Mouse (Mus musculus) thymus, postnatal 4 days (tissue): ENCODE results near the gene Adam30.
"Not testable (repeated sequence)": the region's sequence is repeated elsewhere in the genome, so short reads cannot be mapped to it uniquely, and the experiment has no call there.

Experiments used
- DNase-seq: peaks from one replicate; pipeline ENCODE4 v3.0.0; 2021

The Adam30 gene

DNA sequence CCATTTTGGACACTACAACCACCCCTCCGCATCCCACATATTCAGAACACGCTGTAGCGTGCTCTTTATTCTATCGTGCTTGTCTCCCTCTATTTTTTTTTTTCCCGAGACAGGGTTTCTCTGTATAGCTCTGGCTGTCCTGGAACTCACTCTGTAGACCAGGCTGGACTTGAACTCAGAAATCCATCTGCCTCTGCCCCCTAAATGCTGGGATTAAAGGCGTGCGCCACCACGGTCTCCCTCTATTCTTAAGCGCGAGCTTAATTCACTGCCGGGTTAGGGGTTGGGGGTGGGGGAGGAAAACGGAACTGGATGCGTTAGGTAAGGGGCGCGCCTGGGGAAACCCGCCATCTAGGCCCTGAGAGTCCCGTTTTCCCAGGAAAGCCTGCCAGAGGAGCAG is at the start of gene Adam30:
TSS of gene Adam30 (plus strand) at position 301 of the 400 bp plus-strand sequence.
- DNase-seq, result no peak

DNA sequence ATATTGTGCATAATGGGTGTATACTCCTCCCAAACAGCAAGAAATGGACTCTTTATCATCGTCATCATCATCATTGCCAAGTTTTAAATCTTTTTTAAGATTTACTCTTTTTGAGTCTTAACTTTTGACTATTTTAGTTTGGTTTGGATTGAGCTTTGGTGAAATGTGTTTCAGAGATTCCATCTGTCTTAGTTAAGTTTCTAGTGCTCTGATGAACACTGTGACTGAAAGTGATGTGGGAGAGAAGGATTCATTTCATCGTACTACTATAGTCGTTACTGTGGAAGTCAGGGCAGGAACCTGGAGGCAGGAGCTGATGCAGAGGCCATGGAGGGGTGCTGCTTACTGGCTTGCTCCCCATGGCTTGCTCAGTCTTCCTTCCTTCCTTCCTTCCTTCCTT is 42.2 kb upstream of the Adam30 start:
- no peak for DNase-seq

DNA sequence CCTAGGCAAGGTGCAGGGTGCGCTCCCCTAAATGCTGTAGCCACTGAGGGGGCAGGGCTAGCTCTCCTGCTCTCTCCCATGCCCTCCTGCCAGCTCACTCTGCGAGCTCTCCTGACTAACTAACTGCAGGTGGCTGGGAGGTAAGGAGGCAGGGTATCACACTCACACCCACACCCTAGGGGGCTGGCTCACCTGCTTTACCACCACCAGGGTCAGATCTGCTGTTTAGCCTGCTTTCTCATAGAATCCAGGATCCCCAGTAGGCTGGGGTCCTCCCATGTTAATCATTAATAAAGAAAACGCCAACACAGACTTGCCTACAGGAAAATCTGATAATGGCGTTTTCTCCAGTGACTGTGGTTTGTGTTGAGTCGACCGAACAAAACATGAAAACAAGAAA is 41.1 kb upstream of the Adam30 start:
- DNase-seq, result no peak

DNA sequence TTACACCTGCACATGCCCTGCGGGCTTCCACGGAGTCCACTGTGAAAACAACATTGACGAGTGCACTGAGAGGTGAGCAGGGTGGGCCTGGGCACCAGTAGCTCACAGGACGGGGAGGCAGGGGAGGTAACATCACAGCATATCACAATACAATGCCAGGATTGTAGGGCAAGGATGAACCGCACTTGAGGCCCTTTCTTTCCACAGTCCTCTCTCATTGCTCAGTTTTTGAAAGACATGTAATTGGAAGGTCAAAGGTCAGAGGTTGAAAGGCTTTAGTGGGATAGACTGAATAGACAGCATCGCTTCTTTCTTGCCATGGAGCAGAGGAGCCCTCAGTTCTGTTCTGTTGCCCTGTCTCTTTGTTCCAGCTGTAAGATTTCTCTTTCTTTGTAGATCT is 39.5 kb upstream of the Adam30 start:
- no peak for DNase-seq

DNA sequence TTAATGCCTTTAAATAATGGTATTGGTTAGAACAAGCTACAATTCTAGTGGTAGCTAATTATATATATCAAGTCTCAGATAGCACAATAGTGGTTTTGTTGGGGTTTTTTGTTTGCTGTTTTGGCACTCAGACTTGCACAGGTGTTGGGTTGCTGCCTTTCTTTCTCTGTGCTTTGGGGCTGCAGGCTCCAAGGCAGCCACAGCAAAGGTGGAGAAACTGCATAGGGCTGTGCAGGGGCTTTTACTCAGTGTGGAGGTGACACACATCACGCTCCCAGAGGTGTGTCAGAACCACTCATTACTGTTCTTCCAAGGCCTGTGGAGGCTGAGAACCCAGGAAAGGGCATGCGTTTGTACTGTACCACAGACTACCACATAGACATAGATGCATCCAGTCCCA is 32.7 kb upstream of the Adam30 start:
- no peak for DNase-seq

DNA sequence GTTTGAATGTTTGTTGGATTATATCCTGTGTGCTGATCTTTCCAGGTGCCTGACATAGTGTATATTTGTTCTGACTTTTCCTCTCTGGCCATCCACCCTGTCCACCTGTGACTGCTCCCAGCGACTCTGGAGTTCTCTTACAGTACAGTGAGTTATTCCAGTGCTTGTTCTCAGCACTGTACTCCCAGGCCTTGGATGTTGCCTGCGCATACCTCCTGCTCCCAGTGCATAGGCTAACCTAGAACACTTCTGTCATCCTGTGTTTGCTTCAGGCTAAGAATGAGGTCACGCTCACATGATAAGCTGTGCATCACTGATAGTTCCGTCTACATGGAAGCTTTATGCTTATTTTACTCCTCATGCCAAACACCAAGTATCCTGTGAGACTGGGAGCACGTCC is 31.7 kb upstream of the Adam30 start:
- no peak for DNase-seq

DNA sequence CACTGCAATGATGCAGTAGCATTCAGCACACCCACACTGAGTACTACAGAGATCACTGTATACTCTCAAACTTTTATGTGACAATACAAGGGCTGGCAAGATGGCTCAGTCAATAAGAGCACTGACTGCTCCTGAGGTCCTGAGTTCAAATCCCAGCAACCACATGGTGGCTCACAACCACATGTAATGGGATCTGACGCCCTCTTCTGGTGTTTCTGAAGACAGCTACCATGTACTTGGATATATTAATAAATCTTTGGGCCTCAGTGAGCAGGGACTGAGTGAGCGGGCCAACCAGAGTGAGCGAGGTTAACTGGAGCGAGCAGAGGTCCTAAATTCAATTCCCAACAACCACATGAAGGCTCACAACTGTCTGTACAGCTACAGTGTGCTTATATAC is 28.3 kb upstream of the Adam30 start:
- not testable (repeated sequence) for DNase-seq

DNA sequence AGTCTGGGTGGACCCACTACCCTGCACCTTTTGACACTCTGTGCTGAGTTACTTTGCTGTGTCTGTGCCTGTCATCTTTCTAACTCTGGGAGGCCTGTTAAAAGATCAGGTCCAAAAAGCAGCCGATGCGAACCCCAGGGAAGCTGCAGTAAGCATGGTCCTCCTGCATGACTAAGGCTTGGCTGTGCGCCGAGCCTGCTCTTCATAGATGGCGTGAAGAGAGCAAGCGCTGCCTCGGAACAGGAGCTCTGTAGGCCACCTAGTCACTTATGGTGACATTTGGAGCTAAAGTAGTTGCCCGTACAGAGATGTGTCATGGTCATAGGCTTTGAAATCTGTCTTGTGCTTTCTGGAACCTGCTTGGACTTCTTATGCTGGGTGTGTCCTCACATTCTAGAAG is 27.8 kb upstream of the Adam30 start:
- DNase-seq, result no peak

DNA sequence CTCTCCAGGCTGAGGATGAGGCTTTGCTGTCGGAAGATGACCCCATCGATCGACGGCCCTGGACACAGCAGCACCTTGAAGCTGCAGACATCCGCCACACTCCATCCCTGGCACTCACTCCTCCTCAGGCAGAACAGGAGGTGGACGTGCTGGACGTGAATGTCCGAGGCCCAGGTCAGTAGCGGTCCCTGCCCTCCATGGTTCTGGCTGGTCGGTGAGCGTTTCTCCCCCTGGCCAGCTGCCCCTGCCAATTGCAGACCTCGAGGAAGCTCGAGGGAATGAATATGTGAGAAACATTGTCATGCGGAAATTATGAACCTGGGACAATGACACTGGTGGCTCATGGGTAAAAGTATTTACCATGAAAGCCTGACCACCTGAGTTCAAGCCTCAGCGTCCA is 19.0 kb upstream of the Adam30 start:
- no peak for DNase-seq

DNA sequence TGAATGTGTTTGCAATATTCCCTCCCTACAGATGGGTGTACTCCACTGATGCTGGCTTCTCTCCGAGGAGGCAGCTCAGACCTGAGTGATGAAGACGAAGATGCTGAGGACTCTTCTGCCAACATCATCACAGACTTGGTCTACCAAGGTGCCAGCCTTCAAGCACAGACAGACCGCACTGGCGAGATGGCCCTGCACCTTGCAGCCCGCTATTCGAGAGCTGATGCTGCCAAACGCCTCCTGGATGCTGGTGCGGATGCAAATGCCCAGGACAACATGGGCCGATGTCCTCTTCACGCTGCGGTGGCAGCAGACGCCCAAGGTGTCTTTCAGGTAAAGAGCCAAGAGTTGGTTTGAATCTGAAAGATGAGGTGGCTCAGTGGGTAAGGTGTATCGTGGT is 17.6 kb upstream of the Adam30 start:
- DNase-seq, result no peak

DNA sequence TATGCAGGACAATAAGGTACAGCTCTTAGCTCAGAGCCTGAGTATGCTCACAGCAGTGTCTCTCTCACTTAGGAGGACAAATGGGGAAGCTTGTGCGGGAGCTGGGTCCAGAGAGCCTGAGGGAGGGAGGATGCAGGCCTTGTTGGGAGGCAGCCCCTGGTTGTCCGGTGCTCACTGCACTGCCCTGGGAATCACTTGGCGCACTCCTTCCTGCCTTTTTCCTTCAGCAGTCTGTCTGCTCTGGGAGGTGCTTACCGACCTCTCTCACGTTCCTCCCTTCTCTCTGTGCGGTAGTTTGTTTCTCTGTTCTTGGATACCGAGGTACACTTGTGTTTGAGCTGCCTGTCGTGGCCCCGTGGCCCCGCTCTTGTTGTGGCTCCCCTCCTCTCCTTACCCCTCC is 15.2 kb upstream of the Adam30 start:
- no peak for DNase-seq

DNA sequence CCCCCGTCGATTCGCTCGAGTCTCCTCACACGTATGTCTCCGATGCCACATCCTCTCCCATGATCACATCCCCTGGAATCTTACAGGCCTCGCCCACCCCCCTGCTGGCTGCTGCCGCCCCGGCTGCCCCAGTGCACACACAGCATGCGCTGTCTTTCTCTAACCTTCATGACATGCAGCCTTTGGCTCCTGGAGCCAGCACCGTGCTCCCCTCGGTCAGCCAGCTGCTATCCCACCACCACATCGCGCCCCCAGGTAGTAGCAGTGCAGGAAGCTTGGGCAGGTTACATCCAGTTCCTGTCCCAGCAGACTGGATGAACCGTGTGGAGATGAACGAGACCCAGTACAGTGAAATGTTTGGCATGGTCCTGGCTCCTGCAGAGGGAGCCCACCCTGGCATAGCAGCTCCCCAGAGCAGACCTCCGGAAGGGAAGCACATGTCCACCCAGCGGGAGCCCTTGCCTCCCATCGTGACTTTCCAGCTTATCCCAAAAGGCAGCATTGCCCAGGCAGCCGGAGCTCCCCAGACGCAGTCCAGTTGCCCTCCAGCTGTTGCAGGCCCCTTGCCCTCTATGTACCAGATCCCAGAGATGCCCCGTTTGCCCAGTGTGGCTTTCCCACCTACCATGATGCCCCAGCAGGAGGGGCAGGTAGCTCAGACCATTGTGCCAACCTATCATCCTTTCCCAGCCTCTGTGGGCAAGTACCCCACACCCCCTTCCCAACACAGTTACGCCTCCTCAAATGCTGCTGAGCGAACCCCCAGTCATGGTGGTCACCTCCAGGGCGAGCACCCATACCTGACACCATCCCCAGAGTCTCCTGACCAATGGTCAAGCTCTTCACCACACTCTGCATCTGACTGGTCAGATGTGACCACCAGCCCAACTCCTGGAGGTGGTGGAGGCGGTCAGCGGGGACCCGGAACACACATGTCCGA is 13.7 kb upstream of the Adam30 start:
- DNase-seq, result no peak

DNA sequence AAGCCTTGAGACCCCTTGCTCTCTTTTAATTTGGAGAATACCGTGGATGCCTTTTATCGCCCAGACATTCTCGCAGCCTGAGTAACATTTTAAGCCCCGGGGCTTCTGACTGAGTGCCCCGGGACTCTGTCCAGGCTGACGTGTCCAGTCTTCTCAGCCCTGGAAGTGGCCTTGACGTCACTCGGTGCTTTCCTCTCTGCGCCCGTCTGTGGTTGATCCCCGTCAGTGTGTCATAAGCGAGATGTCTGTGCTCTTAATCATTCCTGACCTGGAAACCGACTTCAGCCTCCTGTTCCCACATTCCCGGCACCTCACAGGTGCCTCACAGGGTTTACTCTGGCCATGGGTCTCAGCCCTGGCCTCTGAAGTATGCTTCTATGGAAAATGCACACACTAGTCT is 12.7 kb upstream of the Adam30 start:
- DNase-seq, result no peak

DNA sequence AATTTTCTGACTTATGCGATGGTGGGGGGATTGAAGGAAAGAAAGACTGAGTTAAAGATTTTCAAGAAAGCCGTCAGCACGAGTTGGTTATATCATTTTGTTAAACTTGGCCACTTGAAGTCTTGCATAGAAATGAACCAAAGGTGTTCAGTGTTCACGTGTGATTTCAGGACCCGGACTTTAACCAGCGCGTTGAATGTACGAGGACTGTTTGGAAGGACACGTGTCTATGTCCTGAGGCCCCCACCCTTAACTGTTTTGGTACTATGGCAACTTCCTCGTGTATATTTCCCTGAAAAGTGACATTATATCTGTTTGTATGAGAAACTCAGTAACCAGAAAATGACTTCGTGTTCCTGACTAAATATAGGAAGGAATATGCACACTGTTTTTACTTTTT is 10.5 kb upstream of the Adam30 start:
- no peak for DNase-seq

DNA sequence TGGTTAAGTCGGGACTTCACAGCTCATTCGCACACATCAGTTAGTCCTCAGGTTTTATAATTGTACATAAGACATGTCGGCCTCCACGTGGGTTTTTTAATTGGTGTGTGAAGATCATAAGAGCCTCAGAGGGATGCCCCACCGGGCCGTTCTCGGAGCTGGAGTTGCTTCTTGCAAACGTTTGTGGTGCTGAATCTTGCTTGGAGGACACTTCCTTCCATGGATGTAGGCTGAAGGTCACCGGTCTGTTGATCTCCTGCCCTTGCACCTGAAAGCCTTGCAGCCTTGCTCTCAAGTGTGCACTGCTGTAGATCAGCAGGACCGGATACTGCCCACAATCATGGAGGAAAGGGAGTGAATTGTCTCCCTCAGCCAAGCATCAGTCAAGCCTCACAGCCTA is 9.4 kb upstream of the Adam30 start:
- DNase-seq, result no peak

DNA sequence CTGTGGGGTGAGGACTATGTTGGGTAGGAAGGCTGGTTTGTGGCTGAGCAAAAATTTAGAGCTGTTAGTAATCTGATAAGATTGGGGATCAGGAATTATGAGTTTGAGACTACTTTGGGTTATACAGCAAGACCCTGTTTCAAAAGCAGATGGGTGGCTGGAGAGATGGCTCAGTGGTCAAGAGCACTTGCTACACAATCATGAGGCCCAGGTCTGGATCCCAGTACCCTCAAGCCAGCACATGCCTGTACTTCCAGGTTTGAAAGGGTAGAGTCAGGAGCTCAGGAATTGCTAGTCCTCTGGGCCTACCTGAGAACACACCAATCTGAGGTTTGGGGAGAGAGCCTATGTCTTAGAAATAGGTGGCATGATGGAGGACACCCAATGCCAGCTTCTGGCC is 7.0 kb upstream of the Adam30 start:
- DNase-seq, result no peak

DNA sequence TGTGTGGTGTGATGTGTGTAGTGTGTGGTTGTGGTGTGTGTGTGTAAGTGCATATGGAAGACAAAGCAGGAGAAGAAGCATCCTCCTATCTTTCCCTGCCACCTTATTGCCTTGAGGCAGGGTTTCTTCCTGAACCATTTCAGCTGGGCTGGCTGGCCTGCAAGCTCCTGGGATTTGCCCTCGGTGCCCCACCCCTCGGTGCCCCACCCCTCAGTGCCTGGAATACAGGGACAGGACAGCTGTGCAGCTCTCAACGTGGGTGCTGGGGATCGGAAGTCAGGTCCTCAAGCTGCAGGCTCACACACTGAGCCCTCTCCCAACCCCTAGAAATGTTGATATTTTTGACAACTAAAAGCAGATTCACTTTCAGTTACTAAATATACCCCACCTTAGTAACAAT is 4.3 kb upstream of the Adam30 start:
- DNase-seq, result no peak

DNA sequence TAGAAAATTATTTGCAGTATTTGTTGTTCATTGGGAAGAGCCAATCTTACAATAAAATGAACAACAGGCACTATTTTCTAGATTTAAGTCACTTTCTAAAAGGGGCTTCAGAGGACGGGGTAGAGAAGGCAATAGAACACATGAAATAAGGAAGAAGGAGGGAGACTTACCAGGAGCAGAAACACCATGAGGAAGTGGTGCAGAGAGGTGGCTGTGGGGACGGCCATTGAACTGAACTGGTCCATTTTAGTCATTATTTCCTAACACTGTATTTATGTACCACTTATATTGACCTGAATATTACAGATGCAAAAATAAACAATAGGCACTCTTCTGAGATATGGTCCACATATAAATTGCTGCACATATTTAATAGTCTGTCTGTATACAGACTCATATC is 3.4 kb upstream of the Adam30 start:
- no peak for DNase-seq

DNA sequence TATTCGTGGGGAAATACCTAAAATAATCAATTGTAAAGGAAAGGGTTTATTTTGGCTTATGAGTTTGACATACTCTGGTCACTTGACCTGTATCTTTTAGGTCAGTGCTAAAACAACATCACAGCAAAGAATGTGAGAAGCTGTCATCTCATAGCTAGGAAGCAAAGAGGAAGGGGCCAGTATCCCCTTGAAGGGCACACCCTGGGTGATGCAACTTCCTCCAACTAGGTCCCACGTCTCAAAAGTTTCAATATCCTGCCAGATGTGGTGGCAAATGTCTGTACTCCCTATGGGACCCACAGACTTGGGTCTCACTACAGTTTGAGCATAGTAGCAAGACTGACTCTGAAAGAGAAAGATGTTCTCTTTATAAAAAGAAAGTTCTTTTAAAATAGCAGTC is 2.8 kb upstream of the Adam30 start:
- no peak for DNase-seq

DNA sequence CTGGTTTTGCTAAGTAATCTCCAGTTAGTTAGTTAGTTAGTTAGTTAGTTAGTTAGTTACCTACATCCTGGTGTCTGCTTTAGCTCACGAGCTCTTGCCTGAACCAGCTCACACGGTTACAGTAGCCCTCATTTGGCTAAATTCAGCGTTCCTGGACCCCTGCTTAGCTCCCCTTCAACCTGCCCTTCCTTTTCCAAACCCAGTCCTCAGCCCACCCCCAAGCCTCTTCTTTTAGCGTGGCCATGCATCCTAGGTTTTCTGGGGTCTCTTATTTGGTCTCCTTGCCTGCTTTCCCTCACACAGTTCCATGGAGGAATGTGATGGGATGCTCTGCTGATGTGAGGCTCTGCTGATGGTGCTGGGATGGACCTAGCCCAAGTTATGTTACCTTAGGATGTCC is 1.8 kb upstream of the Adam30 start:
- no peak for DNase-seq

DNA sequence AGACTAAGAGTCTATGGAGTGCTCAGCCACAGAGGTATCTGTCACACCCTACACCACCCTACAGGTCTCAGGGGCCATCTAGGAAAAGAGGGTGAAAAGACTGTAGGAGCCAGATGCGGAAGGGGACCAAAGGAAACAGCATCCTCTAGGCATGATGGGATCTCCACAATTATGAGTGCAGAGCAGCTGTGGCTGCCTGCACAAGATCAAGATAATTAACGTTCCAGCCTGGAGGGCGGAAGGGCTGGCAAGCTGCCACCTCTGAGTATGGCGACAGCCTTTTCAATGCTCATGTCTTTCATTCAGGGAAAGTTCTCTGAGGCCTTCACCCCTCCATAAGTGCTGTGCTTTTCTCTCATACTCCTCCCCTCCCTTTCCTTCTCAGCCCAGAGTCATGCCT is 1.1 kb upstream of the Adam30 start:
- DNase-seq, result no peak

DNA sequence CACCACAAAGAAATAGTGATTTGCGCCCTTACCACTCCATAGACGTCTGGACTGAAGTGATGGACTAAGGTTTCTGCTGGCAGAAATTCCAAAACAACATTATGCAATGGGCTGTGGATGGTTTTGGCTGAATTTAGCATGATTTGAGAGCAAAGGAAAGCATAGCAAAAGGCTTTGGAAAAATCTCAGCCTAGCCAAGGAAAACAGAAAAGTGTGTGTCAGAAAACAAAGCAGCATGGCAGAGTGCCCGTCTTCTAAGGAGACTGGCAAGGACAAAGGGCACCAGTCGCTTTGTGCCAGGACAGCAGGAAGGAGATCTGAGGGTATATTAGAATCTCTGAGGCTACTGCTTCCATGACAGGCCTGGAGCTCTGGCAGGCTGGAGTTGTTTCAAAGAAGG is 17.9 kb downstream of the Adam30 start:
- DNase-seq, result no peak

DNA sequence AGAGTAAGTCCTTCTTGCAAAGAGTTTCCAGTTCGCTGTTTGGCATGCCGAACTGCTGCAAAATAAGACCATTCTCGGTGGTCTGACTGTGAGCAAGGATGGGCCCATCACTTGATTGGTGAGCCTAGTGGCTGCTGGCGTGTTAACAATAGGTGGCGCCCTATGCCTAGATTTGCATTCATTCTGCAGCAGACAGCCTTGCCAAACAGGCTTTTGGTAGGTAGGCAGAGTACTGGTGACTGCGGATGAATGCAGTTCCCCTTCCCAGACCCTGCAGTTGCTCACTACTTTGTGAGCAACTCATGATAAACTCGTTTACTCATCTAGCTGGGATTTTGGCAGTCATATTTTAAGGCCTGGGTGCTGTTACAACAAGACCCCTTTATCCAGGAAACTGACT is 20.4 kb downstream of the Adam30 start:
- DNase-seq, result peak; percentile 44

DNA sequence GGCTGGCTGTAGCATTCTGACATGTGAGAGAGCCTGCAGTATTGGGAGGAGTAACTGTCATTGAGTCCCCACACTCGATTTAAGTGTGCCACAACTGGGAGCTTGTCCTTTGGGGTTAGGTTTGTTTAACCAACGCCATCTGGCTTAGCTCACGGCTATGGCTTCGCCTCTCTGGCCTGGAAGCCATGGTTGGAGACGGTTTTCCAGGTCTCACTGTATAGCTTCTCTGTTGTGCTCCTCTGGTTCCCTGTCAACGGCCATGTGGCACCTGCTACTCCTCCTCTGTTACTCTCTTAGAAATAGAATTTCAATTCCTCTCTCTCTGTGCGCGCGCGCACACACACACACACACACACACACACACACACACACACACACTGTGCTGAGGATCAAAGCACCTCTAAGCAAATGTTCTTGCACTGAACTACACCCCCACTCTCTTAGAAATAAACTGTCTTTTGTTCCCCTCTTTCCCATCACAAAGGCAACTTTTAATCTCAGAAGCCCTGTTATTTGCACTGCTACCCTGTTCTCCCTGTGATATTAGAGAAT is 24.8 kb downstream of the Adam30 start:
- peak; percentile 17 for DNase-seq

DNA sequence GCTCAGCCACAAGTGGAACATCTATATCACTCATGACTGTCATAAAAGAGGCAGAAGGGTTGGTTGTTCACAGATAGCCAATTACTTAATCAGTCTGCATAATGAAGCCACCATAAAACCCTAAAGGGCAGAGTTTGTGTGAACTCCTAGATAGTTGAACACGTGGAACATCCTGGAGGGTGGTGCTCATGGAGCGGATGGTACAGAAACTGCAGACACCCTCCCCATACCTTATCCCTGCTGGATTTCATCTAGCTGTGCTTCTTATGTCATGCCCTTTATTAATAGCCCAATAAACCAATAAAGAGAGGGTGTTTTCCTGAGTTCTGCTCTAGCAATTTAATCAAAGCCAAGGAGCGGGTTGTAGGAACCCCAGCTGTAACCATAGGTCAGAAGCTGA is 27.3 kb downstream of the Adam30 start:
- DNase-seq, result no peak
